Comparison of ENCODE assay signal across 18 mouse cellular contexts in genomic region chr8:87228777-87229176, GRCm38 (mm10).
A peak's percentile ranks its signal among the peaks of the same experiment; 100 is the strongest.
DNase-seq lines count a peak whose midpoint lies in the region; ATAC-seq and TF ChIP-seq lines count a peak whose summit lies in the region.
"Had no signal": no experiment of that assay in that cellular context is flagged by ENCODE, and none has a peak within 500 bp of the region (broad histone marks: within the 10 kb centered on the region; RNA-seq: fewer than 3 reads in every experiment).

No protein-coding gene starts in this region.

- no peak overlapping the region for H3K4me2 ChIP-seq in hindbrain, embryonic 15.5 days
- no peak overlapping the region for H3K4me2 ChIP-seq in hindbrain, embryonic 12.5 days (replicated peaks)
- H3K4me2 ChIP-seq: heart, embryonic 13.5 days had no signal

- peak; percentile 44 for ATAC-seq in hindbrain, embryonic 15.5 days (ENCODE audit: low FRiP score, low read depth)
- no peak for ATAC-seq in hindbrain, embryonic 12.5 days (ENCODE audit: low FRiP score)
- ATAC-seq: liver, postnatal 0 days; midbrain, embryonic 16.5 days had no signal

- no peak overlapping the region for H3K4me3 ChIP-seq in hindbrain, embryonic 15.5 days
- no peak overlapping the region for H3K4me3 ChIP-seq in hindbrain, embryonic 12.5 days
- H3K4me3 ChIP-seq: forebrain, embryonic 10.5 days; gastrocnemius, adult 2 months; heart, embryonic 13.5 days; limb, embryonic 10.5 days had no signal

- TF ChIP-seq POLR2A in brain, embryonic 14.5 days (IDR thresholded peaks at IDR 0.05; ENCODE audit: borderline replicate concordance, extremely low read depth, insufficient read depth, insufficient read length, poor library complexity, severe bottlenecking): no peak

- no peak for TF ChIP-seq CTCF in brain, embryonic 14.5 days (IDR thresholded peaks at IDR 0.05; ENCODE audit: borderline replicate concordance, extremely low read depth, insufficient read depth, insufficient read length)

- H3K27me3 ChIP-seq in hindbrain, embryonic 15.5 days: no peaks in the 10 kb centered on the region
- H3K27me3 ChIP-seq in hindbrain, embryonic 12.5 days: peaks cover 18% of the 10 kb centered on the region
- H3K27me3 ChIP-seq: heart, embryonic 13.5 days had no signal

- peak; percentile 42 for DNase-seq in brain, embryonic 14.5 days (ENCODE audit: low read depth)
- DNase-seq in cerebellum, adult 11-12 months: peak; percentile 100
- DNase-seq in cerebellum, postnatal 14 days: peak; percentile 98 to 99
- DNase-seq in spleen, postnatal 36 days (ENCODE audit: low spot score in 2 of 2): no peak
- DNase-seq in layer of hippocampus, postnatal 25 days (ENCODE audit: extremely low spot score in 1 of 2, low spot score in 1 of 2): no peak
- DNase-seq: adrenal gland, adult 2 months; gastrocnemius, adult 2 months; kidney, adult 8-10 months; kidney, postnatal 14 days; liver, postnatal 0 days; lung, postnatal 10 days; thymus, adult 2 months had no signal

- no peak overlapping the region for H3K27ac ChIP-seq in hindbrain, embryonic 15.5 days (replicated peaks)
- no peak overlapping the region for H3K27ac ChIP-seq in hindbrain, embryonic 12.5 days
- H3K27ac ChIP-seq: forebrain, embryonic 10.5 days; gastrocnemius, adult 2 months; heart, embryonic 13.5 days; limb, embryonic 10.5 days had no signal

- no peaks in the 10 kb centered on the region for H3K9me3 ChIP-seq in hindbrain, embryonic 15.5 days
- H3K9me3 ChIP-seq in hindbrain, embryonic 12.5 days (replicated peaks): no peaks in the 10 kb centered on the region
- H3K9me3 ChIP-seq: forebrain, embryonic 10.5 days; heart, embryonic 13.5 days; limb, embryonic 10.5 days had no signal

- WGBS in hindbrain, embryonic 15.5 days: 78% methylated on average over 6 of the region's 6 CpGs
- 90% methylated on average over 6 of the region's 6 CpGs for WGBS in hindbrain, embryonic 12.5 days

- H3K4me1 ChIP-seq in hindbrain, embryonic 15.5 days (replicated peaks): peaks cover 27% of the 10 kb centered on the region
- peaks cover 26% of the 10 kb centered on the region for H3K4me1 ChIP-seq in hindbrain, embryonic 12.5 days

- H3K36me3 ChIP-seq in hindbrain, embryonic 15.5 days: no peaks in the 10 kb centered on the region
- no peaks in the 10 kb centered on the region for H3K36me3 ChIP-seq in hindbrain, embryonic 12.5 days
- H3K36me3 ChIP-seq: forebrain, embryonic 10.5 days; heart, embryonic 13.5 days; limb, embryonic 10.5 days had no signal

- no peak overlapping the region for H3K9ac ChIP-seq in hindbrain, embryonic 15.5 days
- H3K9ac ChIP-seq in hindbrain, embryonic 12.5 days: no peak overlapping the region
- H3K9ac ChIP-seq: heart, embryonic 13.5 days; liver, postnatal 0 days had no signal

Comparison
In these comparisons a context has a peak if more than half of its experiments do, and no peak if none do; other contexts are left out.
1. DNase-seq: peak in brain, embryonic 14.5 days (single experiment), cerebellum, adult 11-12 months (single experiment) and cerebellum, postnatal 14 days (2 of 2); none in spleen, postnatal 36 days (0 of 2) and layer of hippocampus, postnatal 25 days (0 of 2).